Mouse (Mus musculus): ENCODE measurements around the gene Lhcgr.
"Not testable (repeated sequence)": the region's sequence is repeated elsewhere in the genome, so short reads cannot be mapped to it uniquely, and the experiment has no call there.

The Lhcgr gene

DNA sequence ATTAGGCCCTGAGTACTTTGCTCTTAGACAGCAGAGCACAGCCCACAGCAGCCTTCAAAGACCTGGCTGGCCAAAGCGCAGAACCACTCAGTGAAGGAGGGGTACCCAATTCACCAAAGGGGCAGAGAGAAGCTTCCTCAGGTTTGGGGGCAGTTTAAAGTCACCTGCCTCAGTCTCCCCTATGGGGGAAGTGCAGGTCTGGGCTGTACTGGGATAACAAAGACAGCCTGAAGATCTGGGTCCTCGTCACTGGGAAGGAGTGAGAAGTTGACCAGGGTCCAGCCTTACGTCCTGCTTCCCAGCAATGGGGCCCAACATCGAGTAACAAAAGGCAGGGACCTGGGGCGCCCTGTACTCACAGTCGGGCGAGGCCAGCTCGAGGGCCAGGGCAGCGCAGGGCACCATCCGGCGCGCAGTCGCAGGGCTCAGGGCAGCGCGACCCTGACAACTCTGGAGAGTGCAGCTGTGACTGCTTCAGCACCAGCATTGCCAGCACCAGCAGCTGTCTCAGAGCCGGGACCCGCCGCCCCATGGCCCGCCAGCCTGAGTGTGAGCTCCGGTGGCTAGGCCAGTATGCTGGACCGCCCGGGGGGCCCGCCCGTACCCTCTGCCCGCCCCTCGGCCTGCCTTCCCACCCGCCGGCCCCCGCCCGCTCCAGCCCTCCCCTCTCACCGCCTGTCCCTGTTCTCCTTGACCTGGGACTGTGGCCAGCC, at the start of gene Lhcgr:
Gene Lhcgr (minus strand): TSS at position 551 of the 713 bp plus-strand sequence.
- peak; percentile 39 for DNase-seq

DNA sequence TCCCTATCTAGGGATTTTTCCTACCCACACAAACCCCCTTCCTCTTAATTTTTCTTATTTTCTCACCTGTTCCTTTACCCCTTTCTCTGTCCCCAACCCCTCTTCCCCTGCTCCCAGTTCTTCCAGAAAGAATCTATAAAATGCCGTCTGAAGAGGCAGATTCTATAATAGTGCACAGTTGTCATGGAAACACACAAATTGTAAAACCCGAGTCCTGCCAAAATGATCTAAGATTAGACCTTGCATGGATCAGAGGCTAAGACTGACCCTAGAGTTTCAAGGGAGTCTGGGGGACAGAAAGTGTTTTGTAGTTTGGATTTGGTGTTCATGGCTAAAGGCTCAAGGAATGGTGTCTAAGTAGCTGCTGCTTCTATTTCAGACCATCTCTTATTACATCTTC, 25.8 kb upstream of the Lhcgr start:
- no peak for DNase-seq

DNA sequence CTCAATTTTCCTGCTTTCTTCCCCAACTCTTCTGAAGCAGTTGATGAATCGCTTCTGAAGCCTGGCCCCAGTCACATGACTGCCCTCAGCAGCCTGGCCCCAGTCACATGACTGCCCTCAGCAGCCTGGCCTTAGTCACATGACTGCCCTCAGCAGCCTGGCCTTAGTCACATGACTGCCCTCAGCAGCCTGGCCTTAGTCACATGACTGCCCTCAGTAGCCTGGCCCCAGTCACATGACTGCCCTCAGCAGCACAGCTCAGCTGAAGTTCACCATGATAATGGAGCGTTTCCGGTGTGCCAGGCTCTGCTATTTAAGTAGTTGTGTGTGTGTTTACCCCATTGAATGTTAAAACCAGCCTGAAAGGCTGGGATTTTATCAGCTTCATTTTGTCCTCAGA, 21.2 kb upstream of the Lhcgr start:
- DNase-seq: not testable (repeated sequence)

DNA sequence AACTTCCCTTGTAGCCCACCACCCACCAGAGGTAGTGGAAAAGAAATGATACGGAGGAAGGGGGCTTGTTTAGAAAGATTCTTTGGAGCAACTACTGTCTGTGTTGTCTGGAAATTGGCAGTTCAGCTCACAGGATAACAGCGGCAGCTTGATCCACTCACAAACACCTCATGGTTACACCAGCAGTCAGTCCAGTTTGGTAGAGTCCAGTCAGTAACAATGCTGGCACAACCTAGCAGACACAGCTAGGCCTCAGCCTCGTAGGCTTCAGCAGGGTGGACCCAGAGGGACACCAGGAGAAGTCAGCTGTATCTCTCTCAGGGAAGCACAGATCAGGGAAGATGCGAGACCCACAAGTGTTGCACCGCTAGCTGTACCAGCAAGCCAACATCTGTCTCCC, 19.0 kb upstream of the Lhcgr start:
- DNase-seq: no peak

DNA sequence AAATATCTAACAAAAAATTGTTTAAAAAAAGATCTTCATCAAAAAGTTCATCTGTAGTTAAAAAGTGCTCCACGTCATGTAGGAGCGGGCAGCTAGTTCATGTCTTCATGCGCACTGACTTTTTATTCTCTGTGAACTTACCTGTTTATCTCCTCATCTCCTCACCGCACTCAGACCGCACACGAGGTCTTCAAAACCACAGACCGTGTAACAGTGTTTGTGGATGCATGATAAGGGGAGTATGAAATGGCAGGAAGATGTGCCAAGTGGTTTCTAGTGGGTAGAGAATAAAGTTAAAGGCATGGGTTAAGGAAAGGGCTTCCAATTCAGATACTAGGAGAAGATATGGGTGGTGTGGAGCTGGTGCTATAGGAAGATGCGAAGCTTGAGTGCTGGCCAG, 14.6 kb upstream of the Lhcgr start:
- DNase-seq: no peak

DNA sequence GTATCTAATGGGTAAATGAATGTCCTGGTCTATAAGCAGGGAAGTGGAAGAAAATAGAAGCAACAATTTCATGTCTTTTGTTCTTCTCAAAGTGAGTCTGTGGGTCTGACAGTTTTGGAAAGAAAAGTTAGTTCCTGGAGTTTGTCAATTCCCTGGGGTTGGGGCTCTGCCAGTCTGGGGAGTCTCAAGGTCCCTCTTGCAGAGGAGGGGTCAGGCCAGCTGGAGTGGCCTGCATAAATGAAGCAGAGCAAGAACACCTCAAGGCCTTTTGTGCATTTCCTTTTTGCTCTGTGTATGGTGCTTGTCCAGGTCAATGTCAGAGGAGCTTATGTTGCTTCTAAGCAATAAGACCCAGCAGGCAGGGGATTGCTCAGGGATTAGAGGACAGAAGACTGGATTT, 11.7 kb upstream of the Lhcgr start:
- DNase-seq: peak; percentile 9

DNA sequence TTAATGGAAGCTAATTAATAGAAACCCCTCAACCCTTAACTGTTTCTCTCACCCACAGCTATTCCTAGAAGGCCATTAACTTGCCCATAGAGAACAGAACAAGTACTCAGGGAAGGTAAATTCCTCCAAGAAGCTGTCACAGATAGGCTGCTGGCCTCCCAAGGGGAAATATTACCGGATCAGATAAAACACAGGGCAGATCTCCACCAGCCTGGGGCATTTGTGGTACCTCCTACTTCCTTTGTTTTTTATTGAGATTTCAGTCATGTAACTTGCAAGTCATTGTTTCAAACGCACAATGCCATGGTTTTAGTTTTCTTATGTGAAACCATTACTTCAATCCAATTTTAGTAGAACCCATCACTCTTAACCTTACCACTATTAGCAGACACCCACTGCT, 1.1 kb downstream of the Lhcgr start:
- no peak for DNase-seq

DNA sequence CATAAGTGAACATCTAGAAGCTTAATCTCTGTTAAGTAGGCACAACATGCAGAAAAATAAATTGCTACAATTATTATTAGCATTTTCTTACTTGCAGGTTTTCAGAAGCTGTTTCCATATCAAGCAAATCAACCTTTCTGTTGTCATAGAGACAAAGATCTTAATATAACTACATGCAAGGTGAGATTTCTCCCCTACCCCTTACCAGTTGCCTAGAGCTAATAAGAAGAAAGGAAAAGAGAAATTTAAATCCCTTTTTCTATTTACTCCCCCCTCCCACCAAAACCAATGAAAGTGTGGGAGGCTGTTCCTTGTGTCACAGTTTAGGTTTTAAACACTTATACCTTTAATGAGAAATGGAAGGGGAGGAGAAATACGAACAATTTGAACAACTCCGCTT, 3.4 kb downstream of the Lhcgr start:
- no peak for DNase-seq

DNA sequence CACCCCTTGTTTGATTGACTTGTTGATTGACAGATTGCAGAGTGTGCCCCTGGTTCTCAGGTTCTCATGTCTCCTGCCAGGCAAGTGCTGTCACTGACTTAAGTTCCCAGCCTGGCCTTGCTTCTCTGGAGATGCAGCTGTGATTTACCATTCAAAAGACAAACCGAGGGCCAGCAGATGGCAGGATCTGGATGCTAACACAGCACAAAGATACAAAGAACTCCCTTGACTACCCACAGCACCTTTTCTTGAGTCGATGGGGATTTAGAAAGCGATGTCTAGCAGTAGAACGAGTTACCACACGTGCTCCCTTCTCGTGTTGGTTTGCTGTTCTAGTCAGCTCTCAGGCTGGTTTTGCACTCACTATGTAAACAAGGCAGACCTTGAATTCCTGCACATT, 4.9 kb downstream of the Lhcgr start:
- DNase-seq: no peak

DNA sequence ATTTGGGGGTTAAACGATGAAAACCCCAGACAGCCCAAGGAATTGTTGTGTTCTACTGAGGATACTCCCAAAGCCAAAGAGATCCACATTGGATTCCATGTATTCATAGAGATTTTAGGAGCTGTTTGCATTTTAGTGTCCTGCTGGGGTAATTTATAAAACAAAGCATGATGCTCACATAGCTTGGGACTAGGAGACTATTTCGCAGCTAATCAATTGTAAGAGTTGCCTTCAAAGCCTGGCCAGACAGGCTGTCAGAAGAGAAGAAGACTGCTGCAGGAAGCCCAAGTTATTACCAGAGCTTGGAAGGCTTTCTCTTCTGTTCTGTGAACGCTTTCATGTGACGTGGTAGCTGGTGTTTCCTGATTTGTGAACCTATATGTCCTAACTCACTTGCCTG, 5.4 kb downstream of the Lhcgr start:
- no peak for DNase-seq

DNA sequence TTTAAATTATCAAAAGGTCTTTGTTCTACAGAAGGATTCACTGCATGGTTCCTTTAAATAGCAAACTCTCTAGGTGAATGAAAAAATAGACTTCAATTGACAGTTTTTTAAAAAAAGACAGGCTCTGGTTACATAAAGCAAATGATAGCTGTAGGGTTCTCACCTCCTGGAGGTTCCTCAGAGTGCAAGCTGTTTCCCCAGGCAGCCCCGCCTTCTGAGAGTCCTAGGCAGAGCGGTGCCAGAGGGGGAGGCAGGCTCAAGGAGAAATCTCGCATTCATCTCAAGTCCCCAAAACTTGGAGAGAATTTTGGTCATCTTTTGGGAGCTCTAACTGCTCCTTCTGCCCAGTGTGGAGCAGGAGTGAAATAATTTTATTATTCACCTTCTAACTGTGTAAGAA, 12.6 kb downstream of the Lhcgr start:
- DNase-seq: no peak

DNA sequence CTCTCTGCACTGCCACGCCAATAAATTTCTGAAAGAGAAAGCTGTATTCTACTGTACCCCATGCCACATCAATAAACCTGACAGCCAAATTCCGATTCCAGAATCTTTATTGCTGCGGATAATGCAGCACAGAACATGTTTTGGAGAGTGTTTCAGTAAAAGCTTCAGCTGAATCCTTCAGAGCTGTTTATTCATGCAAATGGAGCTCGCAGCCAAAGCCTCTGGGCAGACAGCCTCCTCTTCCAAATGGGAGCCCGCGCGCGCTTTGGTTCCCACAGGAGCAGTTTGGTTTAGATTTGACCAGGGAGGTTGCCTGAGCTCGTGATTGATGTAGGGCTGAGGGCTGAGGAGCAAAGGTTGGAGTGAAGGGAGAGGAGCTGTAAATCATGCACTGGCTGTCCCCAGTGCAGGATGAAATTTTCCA, 17.7 kb downstream of the Lhcgr start:
- no peak for DNase-seq

DNA sequence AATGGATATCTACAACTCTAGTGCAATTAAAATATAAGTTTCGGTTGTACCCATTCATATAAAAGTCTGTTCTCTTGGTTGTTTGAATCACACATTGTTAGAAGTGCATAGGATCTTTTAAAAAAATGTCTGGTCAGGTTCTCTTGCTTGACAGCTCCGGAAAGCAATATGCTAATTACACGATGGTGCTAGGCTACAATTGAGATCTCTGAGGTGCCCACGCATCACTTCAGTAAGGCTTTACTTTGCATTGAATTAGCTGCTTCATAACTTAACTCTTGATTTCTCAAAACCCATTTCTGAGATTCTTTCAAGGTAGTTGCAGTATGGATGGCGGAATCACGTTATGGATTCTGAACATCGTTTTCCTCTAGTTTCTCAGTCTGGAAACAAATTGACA, 21.7 kb downstream of the Lhcgr start:
- no peak for DNase-seq

DNA sequence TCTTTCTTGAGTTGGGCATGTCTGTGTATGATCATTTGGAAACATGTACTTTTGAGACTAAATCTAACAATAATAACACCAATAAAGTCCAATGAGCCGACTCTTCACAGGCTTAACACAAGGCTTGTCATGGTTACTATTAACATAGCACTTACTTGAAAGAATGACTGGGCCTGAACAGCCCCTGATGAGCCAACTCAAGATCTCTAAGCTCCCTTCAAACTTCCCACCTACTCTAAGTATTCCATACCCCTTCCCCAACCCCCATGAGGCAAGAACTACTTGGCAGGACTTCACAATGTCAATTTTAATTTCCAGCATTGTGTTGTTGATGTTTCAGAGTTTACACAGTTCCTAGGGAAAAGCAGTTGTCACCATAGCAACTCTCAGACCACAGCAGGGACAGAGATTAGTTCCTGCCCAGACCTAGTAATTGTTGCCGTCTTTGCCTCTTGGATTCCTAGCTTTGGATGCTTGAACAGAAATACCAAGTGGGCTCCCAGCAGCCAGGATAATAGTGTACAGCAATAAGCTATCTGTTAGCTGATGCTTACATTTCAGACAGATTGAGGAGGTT, 22.4 kb downstream of the Lhcgr start:
- DNase-seq: no peak

DNA sequence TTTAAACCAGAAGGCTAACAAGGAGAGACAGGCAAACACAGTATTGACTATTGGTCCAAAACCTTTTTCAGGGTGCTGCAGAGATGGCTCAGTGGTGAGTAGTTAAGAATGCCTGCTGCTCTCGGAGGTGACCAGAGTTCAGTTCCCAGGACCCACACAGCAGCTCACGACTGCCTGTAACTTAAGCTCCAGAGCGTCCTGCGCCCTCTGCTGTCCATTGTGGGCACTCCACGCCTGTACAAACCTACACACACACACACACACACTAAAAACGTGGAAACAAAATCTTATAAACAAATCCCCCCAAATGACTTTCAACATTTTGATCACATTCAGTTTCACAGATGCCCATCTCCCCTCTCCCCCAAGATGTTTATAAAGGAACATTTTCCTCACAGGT, 24.9 kb downstream of the Lhcgr start:
- no peak for DNase-seq

DNA sequence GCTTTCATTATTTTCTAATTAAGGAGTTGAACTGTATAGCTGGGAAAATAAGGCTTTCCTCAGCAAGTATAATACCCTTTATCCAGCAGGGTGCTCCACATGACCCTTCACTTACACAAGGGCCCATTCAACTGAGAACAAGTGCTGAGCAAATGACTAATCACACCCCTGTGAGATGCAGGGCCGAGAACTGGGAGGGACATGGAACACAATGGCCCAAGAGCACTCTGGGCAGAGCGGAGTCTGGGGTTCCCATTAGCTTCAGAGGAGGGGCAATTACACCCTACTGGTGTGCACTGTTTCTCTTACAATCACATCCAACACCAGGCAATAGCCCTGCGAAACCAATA, 27.7 kb downstream of the Lhcgr start:
- peak; percentile 92 for DNase-seq

DNA sequence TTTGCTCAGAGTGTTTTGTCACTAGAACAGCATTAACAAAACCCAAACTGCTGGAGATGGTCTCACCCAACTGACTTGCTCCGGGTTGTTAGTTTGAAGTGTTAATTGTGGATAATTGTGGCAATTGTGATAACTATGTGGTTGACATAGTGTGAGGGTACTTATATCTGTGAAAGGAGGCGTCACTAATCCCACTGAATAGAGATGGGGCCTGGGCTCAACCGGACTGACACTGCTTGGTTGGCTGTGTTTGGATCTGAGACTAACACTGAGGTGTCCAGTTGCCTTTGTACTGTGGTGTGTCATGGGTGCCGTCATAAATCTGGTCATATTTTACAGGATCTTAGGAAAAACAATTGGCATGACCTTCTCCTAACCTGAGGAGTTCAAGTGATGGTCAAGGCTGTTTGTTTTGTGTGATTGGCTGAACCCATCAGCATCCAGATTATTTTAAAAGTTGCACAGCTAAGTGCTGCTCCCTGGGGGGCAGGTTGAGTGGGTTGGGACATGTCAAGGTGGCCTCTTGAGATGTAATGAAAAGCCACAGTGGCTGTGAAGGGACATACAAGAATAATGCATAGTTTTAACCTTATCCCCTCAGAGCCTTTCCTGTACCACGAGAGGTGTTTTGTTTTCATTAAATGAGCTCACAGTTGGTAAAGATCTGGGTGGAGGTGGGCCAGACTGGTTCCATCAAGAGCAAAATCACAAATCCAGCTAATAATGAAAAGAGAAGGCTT, 28.2 kb downstream of the Lhcgr start:
- DNase-seq: peak; percentile 86

DNA sequence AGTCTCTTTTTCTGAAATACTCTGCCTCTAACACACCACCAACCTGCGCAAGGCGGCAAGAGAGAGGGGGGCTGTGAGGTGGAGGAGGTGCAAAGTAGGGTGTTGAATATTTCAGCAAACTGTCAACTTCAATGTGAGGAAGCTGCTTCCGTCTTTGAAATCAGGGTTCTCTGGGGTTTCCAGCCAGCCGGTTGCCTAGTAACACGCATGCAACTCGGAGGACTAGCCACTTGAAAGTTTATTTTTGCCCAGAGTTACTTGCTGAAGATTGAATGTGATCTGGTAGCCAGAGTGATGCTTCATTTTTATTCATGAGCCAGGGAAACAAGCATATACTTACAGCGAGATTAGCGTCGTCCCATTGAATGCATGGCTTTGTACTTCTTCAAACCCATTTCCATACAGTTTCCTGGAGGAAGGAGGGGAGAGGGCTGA, 33.8 kb downstream of the Lhcgr start:
- DNase-seq: peak; percentile 59

DNA sequence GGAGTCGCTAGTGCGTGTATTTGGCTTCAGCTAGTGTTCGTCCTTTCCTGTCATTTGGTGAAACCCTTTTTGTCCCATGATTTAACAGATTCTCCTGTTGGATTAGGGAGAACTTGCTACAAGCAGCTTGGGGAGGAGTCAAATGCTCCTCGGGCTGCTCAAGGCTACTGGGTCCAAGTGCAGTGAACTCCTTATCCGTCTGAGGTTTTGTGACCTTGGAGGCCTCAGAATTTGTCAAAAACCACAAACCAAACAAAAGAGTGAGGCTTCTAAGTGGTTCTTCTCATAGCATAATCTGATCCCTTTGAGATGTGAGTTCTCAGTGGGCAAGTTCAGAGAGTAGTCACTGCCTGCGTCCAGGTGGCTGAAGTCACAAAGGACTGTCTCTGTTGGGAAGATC, 36.0 kb downstream of the Lhcgr start:
- no peak for DNase-seq

DNA sequence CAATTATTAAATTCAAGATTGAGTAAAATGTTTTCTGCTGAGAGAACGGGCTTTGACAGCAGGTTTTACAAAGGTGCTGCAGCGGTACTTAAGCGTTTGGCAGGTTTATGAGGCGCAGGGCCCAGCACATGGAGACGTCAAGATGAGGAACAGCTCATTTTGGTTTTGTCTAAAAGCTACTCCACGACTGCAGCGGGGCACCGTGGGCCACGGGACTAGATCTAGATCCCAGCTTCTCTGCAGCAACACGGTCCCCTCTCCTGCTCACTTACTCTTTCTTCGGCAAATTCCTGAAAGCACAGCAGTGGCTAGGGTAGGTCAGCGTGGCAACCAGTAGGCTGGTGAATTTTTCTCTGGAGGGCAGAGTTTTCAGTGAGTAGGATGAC, 38.3 kb downstream of the Lhcgr start:
- no peak for DNase-seq

DNA sequence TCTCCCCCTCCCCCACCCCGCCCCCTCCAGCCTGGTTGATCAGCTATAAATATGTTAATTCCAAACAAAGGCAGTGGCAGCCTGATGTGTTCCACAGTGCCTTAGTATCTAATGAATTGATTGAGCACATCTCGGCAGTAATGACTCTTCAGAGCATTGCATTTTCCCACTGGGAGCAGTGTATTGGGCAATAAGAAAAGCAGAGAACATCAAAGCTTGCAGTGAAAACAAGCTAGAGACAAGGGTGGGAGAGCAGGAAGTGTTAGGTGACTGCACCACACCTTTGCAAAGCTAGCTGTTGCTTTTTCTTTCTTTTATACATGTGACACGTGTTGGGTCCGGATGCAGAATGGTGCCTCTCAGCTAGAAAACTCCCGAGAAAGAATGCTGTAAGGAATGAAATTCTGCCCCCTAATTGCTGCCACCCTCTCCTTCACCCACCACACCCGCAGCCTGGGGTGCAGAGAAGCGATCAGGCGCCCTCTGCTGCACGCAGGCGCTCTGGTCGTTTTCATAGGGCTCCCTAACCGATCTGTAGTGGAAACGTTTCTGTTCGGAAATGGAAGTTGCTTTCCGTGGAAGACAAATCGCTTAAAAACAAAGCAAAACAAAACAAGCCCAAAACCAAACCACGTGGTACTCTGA, 38.8 kb downstream of the Lhcgr start:
- DNase-seq: peak; percentile 65

DNA sequence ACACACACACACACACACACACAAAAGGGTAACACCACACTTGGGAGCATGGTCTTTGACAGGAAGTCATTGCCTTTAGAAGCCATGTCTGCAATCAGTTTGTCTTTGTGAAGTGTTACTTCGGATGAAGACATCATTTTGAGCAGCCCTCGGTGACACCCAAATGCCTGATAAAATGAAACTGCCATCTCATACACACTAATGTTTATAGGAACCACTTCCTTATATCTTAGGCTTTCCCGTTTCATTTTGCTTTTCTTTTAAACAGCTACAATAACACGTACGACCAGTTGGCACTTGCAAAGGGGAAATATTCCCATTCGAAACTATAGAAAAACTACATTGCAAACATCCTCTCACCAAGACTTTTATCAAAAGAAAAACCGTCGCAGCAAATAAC, 42.1 kb downstream of the Lhcgr start:
- no peak for DNase-seq

DNA sequence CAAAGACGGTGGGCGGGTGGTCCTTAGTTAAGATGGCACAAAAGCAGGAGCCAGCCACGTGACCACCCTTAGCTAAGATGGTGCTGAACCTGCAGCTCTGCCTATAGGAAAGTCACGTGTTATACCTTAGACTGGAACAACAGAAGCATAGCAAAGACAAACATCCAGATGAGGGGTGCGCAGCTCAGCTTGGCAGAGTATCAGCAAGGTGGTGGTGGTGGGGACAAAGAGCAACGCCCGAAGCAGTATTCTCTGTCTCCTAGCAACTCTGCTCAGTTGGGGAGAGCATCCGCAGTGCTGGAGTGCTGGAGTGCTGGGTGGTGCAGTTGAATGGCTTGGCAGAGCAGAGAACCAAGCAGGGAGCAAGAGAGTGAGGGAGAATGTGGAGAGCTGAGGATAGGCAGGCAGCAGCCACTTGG, 85.5 kb downstream of the Lhcgr start:
- no peak for DNase-seq

DNA sequence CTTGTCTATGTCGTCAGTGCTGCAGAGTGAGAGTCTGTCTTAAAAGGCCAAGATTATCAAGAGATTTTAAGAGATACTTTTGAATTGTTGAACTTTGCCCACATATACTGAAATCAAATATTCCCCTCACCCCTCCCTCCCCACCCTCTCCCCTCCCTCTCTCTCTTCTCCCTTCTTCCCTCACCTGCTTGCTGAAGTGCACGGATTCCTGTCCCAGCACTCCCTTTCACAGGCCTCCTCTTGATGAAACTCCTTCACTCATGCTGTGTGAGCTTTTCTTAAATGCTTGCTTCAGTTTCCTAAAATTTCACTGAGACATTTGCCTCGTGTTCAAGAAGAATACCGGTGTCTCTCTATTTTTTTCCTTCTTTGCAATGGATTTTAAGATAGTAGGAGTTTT, 88.7 kb downstream of the Lhcgr start:
- DNase-seq: no peak

Measured in retina, postnatal 1 day (tissue).